Mouse (Mus musculus) heart, postnatal 0 days (tissue): ENCODE measurements around the gene Ccr5.

Experiments
- CTCF ChIP-seq: IDR thresholded peaks from 2 replicates; pipeline ENCODE4 v1.5.1; 2016; ENCODE audit warnings: antibody characterized with exemption, control low read depth, low read depth
- EP300 ChIP-seq: IDR thresholded peaks from 2 replicates; pipeline ENCODE4 v1.6.1; 2016; ENCODE audit warnings: antibody characterized with exemption, low read depth

DNA sequence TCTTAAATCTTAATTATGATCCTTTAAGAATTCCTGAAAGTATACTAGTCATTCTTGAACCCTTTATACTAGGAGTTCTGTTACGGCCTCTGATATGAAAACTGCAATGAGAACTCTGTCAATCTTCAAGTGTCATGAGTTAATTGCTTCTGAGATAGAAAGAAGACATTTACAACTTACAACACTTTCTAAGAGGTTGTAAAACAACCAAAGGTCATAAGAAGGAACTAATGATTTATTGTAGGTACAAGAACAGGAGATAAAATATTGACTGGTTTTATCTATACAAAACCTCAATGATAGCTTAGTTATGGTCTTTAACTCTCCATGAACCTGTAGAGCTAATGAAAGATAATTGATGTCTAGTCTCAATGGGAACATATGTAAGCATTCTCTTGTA, 7.6 kb upstream of the Ccr5 start:
- TF ChIP-seq CTCF (no peak), EP300 (no peak)
